Mouse (Mus musculus) A20 (cell line): Measurements from ENCODE around the gene Ttn.
"Not testable (repeated sequence)": the region's sequence is repeated elsewhere in the genome, so short reads cannot be mapped to it uniquely, and the experiment has no call there.

Source experiments
- DNase-seq: peaks from one replicate; pipeline ENCODE4 v3.0.0-alpha.2; 2011; ENCODE audit warnings: low read depth, low spot score

Ttn gene

GRCm38 (mm10) chr2:76982391-76983145 is at the start of gene Ttn:
Gene Ttn, minus strand, starts transcription at chr2:76982547.
- no peak for DNase-seq

DNA sequence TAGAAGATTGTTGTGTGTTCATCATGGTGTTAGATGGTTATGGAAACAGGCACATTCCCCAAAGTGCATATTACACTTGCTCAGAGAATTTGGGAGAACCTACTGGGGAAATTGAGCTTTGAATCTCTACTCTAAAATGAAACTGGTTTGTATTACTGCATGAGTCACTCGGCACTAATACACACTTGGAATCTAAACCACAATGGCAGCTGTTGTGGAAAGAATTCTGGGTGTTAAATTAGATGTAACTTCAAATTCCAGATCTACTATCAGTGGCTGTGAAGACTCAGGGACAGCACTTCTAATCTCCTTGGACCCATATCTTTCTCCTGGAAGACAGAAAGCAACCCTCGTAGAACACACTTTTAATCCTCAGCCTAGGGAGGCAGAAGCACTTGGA is 38.3 kb upstream of the Ttn start:
- DNase-seq = no peak

DNA sequence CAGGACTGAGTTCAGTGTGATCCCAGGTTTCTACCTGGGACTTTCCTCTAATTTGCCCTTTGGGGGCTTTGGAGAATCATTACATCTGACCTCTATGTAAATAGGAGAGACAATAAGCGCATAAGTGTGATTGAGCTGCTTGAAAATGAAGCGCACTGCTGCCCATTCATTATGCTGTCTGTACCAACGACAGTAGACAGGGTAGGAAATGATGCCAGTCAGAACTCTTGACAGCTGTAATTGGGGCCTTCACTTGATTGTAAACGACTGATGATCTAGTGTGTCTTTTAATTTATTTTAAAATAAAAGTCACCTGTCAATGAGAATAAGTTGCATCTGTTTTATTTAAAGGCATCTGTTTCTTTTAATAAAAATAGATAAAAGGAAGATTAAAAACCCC is 35.4 kb upstream of the Ttn start:
- no peak for DNase-seq

- not testable (repeated sequence) for DNase-seq
Observed at GRCm38 (mm10) chr2:77013449-77013848, 31.1 kb upstream of the Ttn start.

GRCm38 (mm10) chr2:77011981-77012380 is 29.6 kb upstream of the Ttn start:
- DNase-seq = no peak

GRCm38 (mm10) chr2:77007015-77007414 is 24.7 kb upstream of the Ttn start:
- DNase-seq = no peak

DNA sequence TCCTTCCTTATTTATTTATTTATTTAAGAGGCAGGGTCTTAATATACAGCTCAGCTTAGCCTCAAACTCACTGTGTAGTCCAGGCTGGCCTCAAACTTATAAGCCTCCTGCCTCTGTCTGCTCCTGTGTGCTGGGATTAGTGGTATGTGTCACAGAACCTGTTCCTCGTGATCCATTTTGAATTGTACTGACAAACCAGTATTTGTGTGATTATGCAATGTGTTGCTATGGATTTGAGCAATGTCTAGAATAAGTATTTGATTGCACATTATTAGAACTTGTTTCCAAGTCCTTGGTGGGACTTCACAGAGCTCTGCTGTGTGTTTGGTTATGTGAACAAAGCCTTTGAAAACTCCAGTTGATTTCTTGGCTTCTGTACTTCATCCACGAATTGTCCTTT is 20.8 kb upstream of the Ttn start:
- DNase-seq = no peak

- no peak for DNase-seq
Observed at GRCm38 (mm10) chr2:76998351-76998750, 16.0 kb upstream of the Ttn start.

- DNase-seq = no peak
Observed at GRCm38 (mm10) chr2:76992493-76993201, 10.3 kb upstream of the Ttn start.

DNA sequence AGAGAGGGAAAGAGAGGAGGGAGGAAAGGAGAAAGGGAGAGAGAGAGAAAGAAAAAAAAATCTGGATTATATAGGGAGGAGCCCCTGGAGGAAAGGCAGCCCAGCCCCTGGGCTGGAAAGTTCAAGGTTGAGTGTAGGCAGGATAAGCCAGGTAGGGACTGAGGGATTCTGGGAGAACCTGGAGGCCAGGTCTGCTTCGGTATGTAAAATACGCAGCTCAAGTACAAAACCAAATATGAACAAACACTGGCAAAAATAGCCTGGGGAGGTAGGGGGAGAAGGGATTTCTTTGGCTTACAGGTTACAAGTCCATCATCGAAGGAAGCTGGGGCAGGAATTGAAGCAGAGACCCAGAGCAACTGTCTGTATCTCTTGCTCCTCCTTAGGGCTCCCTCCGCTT is 5.0 kb upstream of the Ttn start:
- DNase-seq = no peak

DNA sequence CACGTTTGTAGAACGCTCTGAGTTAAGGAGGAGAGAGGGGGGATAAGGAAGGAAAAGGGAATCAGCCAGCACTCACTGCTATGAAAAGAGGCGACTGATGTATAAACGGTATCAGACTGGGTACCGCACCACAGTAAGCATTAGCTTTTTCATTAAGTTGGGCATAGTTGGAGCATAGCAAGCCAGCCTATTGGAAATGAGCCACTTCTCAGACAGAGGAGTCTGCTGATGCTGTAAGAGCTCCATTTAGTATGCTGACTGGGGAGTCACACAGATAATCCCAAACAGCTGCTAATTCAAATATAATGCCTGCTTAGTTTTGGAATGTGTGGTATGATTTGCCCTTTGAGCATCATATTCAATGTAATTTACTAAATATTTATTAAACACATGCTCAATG is 2.0 kb upstream of the Ttn start:
- DNase-seq = no peak

DNA sequence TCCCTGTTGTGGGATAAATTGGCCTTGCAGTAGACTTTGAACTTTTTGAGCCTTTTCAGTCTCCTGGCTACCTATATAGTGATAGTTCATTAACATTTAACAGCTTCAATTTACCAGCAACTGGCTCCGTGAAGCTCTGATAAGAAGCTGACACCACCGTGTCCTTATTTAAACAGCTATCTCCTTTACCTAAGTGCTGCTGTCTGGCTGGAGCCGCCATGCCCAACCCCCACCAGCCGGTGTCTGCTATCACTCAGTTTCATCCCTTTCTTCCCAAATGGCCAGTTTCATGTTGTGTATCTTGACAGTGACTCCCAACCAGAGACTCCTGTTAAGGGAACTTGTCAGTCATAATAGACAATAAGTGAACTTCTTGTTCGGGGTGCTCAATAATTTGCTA is 1.3 kb upstream of the Ttn start:
- DNase-seq = no peak

DNA sequence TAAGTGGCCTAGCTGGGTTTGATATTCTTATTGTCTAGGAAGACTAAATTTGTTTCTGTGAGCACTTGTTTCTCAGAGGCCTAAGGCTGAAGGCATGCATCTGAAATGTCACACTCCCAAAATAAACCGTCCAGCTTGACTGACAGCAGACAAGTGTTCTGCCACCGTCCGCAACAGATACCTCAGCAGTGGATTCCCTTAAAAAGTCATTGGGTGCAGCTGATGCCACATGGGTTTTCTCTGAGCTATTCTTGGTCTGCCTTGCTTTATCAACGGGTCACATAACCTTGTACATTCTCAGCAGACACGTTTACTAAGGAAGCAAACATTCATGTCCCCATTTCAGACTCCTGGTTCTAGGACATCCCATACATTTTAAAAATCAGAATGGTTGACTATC is 630 bp downstream of the Ttn start:
- DNase-seq = no peak

GRCm38 (mm10) chr2:76980146-76980545 is 2.2 kb downstream of the Ttn start:
- DNase-seq = no peak

DNA sequence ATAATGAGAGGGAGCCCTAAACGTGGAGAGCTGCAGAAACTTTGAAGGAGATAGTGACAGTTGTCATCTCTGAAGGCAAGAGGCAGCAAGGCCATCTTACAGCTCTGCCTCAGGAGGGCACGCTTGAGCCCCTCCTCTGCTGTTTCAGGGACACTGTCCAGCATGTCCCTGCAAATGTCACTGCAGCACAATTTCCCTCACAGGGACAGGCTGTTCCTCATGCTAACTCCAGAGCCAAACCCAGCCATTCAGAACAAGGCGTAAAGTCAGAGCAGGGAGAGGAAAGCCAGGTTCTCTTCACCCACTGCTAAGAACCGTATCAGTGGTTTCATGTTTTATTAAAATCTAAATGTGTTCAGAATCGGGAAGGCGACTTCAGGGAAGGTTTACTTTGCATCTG is 4.7 kb downstream of the Ttn start:
- no peak for DNase-seq

DNA sequence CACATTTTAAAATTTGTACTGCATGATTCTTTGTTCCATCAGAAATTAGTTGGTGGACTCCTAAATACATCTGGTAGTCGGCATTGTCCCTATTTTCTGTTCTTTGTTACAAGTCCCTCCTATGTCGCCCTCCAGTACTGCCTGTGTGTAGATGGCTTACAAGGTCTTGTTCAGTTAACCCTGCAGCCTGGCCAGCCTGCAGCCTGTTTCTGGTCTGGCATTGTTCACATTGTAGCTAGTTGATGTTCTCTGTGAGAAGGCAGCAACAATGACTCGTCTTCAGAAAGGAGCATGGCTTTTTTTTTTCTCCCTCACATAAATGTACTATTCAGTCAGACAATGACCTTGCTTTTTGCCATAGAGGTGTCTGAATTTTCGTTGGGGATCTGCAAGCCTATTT is 10.3 kb downstream of the Ttn start:
- DNase-seq = no peak

DNA sequence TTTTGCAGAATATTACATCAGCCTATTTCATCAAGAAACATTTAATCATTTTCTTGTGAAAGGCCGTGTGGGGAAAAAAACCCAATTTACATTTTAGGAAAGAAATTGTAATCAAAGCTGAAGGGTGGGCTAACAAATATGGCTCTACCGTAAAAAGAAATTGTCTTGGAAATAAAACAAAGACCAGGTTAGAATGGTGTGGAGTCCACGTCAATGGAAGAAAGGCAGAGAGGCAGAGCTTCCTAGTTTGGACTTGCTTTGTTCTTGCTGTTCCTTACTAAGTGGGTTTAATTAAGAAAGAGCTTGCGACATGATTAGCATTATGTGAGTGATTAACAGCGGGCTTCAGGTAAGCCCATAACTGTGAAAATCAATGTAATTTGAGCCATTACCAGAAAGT is 11.3 kb downstream of the Ttn start:
- no peak for DNase-seq

DNA sequence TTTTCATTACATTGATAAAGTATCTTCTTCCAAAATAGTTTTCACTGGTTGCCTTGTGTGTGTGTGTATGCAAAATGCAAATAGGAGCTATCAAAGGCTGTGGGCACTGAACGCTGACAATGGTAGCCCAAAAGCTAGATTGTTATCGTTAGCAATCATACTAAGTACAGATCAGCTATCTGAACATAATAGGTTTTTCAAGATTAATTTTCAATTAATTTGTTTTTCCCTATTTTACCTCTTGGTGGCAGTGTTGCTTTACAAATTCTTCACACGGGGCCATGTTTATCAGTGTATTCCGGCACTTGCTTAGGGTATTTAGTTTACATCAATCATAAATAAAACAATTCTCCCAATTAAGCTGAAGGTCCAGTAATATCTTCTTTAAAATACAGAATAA is 11.7 kb downstream of the Ttn start:
- DNase-seq = no peak

- DNase-seq = no peak
Observed at GRCm38 (mm10) chr2:76970204-76970603, 12.1 kb downstream of the Ttn start.

- no peak for DNase-seq
Observed at GRCm38 (mm10) chr2:76969637-76970036, 12.7 kb downstream of the Ttn start.

DNA sequence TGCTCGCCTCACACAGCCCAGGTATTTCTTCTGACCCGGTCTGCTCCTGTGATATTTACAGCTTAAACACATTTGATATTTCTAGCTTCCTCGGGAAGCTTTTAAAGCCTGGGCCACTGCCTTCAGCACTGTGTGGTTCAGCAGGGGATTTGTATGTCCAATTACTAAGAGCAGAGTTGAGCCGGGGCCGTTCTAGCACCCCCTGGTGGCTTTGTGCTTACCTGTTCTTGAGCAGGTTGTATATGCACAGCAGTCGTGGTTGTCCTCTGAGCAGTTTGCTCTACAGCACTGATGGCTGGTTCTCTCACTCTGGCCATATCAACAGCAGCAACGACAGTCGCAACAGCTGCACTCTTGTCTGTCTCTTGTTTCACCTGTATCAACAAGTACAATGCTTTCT is 13.4 kb downstream of the Ttn start:
- DNase-seq = peak; percentile 36

DNA sequence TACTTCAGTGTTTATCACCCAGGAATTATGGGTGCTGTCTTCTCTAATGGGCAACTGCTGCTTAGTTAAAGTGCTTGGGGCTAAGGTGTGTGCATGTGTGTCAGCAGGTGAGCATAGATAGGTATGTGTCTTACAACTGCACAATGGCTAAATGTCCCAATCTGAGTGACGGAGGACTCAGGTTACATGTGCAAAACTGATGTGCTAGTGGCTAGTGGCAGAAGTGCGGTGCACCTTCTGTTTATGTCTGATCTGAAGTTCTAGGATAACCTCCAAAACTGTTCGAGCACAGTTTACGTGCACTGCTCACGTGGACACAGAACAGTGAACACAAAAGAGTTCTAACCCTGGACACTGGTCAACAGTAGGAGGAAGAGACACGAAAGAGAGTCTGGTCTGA is 15.8 kb downstream of the Ttn start:
- no peak for DNase-seq

DNA sequence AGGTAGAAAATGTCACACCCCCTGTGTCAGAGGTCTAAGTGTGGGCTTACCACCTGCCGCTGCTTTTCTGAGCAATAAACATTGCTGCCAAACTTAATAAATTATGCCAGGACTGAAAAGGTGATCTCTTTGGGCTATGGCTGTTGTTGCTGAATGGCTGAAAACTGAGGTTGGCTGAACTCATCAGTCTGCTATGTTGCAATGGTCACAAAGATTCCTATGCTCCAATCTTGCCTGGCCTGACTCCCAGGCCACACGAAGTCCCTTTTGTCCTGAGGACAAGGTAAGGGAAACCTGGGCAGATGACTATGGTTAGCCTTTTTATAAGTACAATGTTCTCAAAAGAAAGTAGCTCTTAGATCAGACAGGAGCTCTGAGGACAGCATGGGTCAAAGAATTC is 16.3 kb downstream of the Ttn start:
- DNase-seq = no peak
